Mouse (Mus musculus) limb, embryonic 14.5 days (tissue): ENCODE results near the gene Arhgef3. TPM values are rescaled to one million over a fixed set of nuclear protein-coding genes. Genes with fewer than 3 reads are reported as not detected.

Experiments
- ATAC-seq: fragments of 200-750 bp; cut with Nextera tagmentation; 2 replicates; pipeline ENCODE4 v1.8.0; 2017; ENCODE audit warnings: low read depth, moderate number of reproducible peaks, moderate TSS enrichment; ENCODE audit not compliant: low FRiP score
- DNase-seq: peaks from one replicate; pipeline ENCODE4 v3.0.0-alpha.2; 2015; ENCODE audit warnings: low spot score
- H3K27ac ChIP-seq: fragments of 300-500 bp; sonication (generic); replicated peaks from 2 replicates; pipeline ENCODE4 v1.5.1; 2014; ENCODE audit warnings: low read depth, mild to moderate bottlenecking, low read length, moderate library complexity, mixed read lengths
- H3K27me3 ChIP-seq: fragments of 300-500 bp; sonication (generic); 2 replicates; pipeline ENCODE4 v1.6.1; 2014; ENCODE audit warnings: low read length, mixed read lengths; ENCODE audit not compliant: control insufficient read depth, insufficient read depth
- H3K36me3 ChIP-seq: fragments of 300-500 bp; sonication (generic); 2 replicates; pipeline ENCODE4 v1.6.1; 2014; ENCODE audit warnings: mild to moderate bottlenecking, low read length, moderate library complexity, mixed read lengths; ENCODE audit not compliant: control insufficient read depth, insufficient read depth
- H3K4me1 ChIP-seq: fragments of 300-500 bp; sonication (generic); 2 replicates; pipeline ENCODE4 v1.6.1; 2014; ENCODE audit warnings: antibody characterized with exemption, low read length, mixed read lengths; ENCODE audit not compliant: control insufficient read depth, insufficient read depth
- H3K4me2 ChIP-seq: fragments of 300-500 bp; sonication (generic); replicated peaks from 2 replicates; pipeline ENCODE4 v1.6.1; 2014; ENCODE audit warnings: low read depth, mild to moderate bottlenecking, low read length, moderate library complexity; ENCODE audit not compliant: severe bottlenecking
- H3K4me3 ChIP-seq: fragments of 300-500 bp; sonication (generic); replicated peaks from 2 replicates; pipeline ENCODE4 v1.5.1; 2014; ENCODE audit warnings: low read length
- H3K9ac ChIP-seq: fragments of 300-500 bp; sonication (generic); 2 replicates; pipeline ENCODE4 v1.6.1; 2014; ENCODE audit warnings: mild to moderate bottlenecking, low read depth, low read length, moderate library complexity; ENCODE audit not compliant: severe bottlenecking
- H3K9me3 ChIP-seq: fragments of 300-500 bp; sonication (generic); 2 replicates; pipeline ENCODE4 v1.6.1; 2016; ENCODE audit warnings: low read length; ENCODE audit not compliant: control insufficient read depth
- POLR2A ChIP-seq: fragments of 200-500 bp; IDR thresholded peaks from 2 replicates; pipeline ENCODE4 v1.8.0; 2012; ENCODE audit warnings: inconsistent platforms, mild to moderate bottlenecking, moderate library complexity, borderline replicate concordance; ENCODE audit not compliant: insufficient read depth, insufficient read length; ENCODE audit errors: extremely low read depth
- WGBS: fragments of 180-500 bp; shearing (Covaris S2); extraction: QIAGEN DNeasy Blood & Tissue Kit; methylation state at CpG from one replicate; pipeline ENCODE4 v1.1.7; 2014; 5-methylcytosine and 5-hydroxymethylcytosine counted together
- polyA plus RNA-seq, 2 experiments: library from polyadenylated mRNA; depleted of rRNA in 1 of 2; stranded (reverse) in 1 of 2; unstranded in 1 of 2; fragments of >200 nt; fragmentation: Nextera tagmentation in 1 of 2; extraction: Ambion mirVana in 1 of 2; gene quantifications; 2 replicates each; pipeline versions ENCODE4 v1.2.1 to v1.2.3; 2012 to 2014

Gene Arhgef3
- polyA plus RNA-seq, 2 experiments = 14.3 to 22.5 TPM

- H3K27me3 ChIP-seq = no peaks in the 10 kb centered on the region
- TF ChIP-seq POLR2A = no peak
- peaks cover 42% of the 10 kb centered on the region for H3K4me1 ChIP-seq
- no peak overlapping the region for H3K4me2 ChIP-seq
- H3K9me3 ChIP-seq = no peaks in the 10 kb centered on the region
- peak overlapping the region; percentile 81; the same call in 1 of the 2 replicates for H3K27ac ChIP-seq
- DNase-seq (peak; percentile 38), ATAC-seq (no peak)
- 81% methylated on average over 17 of the region's 17 CpGs for WGBS
- H3K9ac ChIP-seq = no peak overlapping the region
- H3K4me3 ChIP-seq = no peak overlapping the region
- H3K36me3 ChIP-seq = no peaks in the 10 kb centered on the region
Observed at GRCm38 (mm10) chr14:27349828-27350729, 235.4 kb downstream of the Arhgef3 start.

GRCm38 (mm10) chr14:27351051-27351475, 236.4 kb downstream of the Arhgef3 start:
- DNase-seq (no peak), ATAC-seq (0 out of 2 replicates have a peak, but pooled peaks have one; percentile 6)
- Histone ChIP-seq H3K36me3 (no peaks in the 10 kb centered on the region), H3K27ac (peak overlapping the region; percentile 81), H3K4me3 (no peak overlapping the region), H3K4me2 (peak overlapping the region; percentile 29), H3K4me1 (peaks cover 46% of the 10 kb centered on the region), H3K9ac (no peak overlapping the region), H3K9me3 (no peaks in the 10 kb centered on the region), H3K27me3 (no peaks in the 10 kb centered on the region)
- WGBS = 13% methylated on average over 5 of the region's 5 CpGs
- TF ChIP-seq POLR2A = no peak

GRCm38 (mm10) chr14:27351476-27352079, 236.9 kb downstream of the Arhgef3 start:
- Histone ChIP-seq H3K4me3 (no peak overlapping the region), H3K4me2 (peak overlapping the region; percentile 29), H3K36me3 (no peaks in the 10 kb centered on the region), H3K4me1 (peaks cover 46% of the 10 kb centered on the region), H3K27me3 (no peaks in the 10 kb centered on the region), H3K9ac (no peak overlapping the region), H3K9me3 (no peaks in the 10 kb centered on the region), H3K27ac (peak overlapping the region; percentile 81)
- ATAC-seq (peak; percentile 86), DNase-seq (peak; percentile 96)
- 7% methylated on average over 4 of the region's 4 CpGs for WGBS
- TF ChIP-seq POLR2A = no peak

- DNase-seq (no peak), ATAC-seq (no peak)
- no peaks in the 10 kb centered on the region for H3K36me3 ChIP-seq
- H3K4me3 ChIP-seq = no peak overlapping the region
- no peaks in the 10 kb centered on the region for H3K27me3 ChIP-seq
- WGBS = 37% methylated on average over 5 of the region's 5 CpGs
- H3K4me2 ChIP-seq = no peak overlapping the region; the same call in 1 of the 2 replicates
- no peak overlapping the region for H3K9ac ChIP-seq
- H3K4me1 ChIP-seq = peaks cover 46% of the 10 kb centered on the region
- no peak for TF ChIP-seq POLR2A
- no peaks in the 10 kb centered on the region for H3K9me3 ChIP-seq
- H3K27ac ChIP-seq = peak overlapping the region; percentile 81
Observed at GRCm38 (mm10) chr14:27352470-27352869, 237.8 kb downstream of the Arhgef3 start.

GRCm38 (mm10) chr14:27355151-27355550, 240.5 kb downstream of the Arhgef3 start:
- Histone ChIP-seq H3K27me3 (no peaks in the 10 kb centered on the region), H3K4me2 (no peak overlapping the region), H3K4me1 (peaks cover 40% of the 10 kb centered on the region), H3K36me3 (no peaks in the 10 kb centered on the region), H3K9me3 (no peaks in the 10 kb centered on the region), H3K4me3 (no peak overlapping the region), H3K9ac (no peak overlapping the region), H3K27ac (no peak overlapping the region)
- 80% methylated on average over 6 of the region's 6 CpGs for WGBS
- no peak for TF ChIP-seq POLR2A
- ATAC-seq = no peak
- DNase-seq = no peak
